Mouse (Mus musculus) G1E-ER4 (cell line): Measurements from ENCODE around the gene G3bp1. TPM values are rescaled to one million over a fixed set of nuclear protein-coding genes. Genes with fewer than 3 reads are reported as not detected.

Experiments used
- GATA1 ChIP-seq: IDR thresholded peaks from one replicate; pipeline ENCODE4 v1.8.0; 2012; ENCODE audit warnings: low read length, inconsistent platforms
- polyA plus RNA-seq: library from polyadenylated mRNA; stranded (reverse); fragments of >175 nt; gene quantifications from 2 replicates; pipeline ENCODE4 v1.2.3, GENCODE M21; 2012

G3bp1 gene
- polyA plus RNA-seq, 1 experiment: 368 TPM

- no peak for TF ChIP-seq GATA1
Measured at GRCm38 (mm10) chr11:55501955-55502531, 32.6 kb downstream of the G3bp1 start.

GRCm38 (mm10) chr11:55502886-55503285 is 33.4 kb downstream of the G3bp1 start:
- TF ChIP-seq GATA1: no peak

- no peak for TF ChIP-seq GATA1
Measured at GRCm38 (mm10) chr11:55505485-55505884, 36.0 kb downstream of the G3bp1 start.

GRCm38 (mm10) chr11:55511374-55511773 is 41.9 kb downstream of the G3bp1 start:
- TF ChIP-seq GATA1: no peak

GRCm38 (mm10) chr11:55517666-55518065 is 48.2 kb downstream of the G3bp1 start:
- no peak for TF ChIP-seq GATA1

- TF ChIP-seq GATA1: no peak
Measured at GRCm38 (mm10) chr11:55518806-55519674, 49.6 kb downstream of the G3bp1 start.

GRCm38 (mm10) chr11:55530741-55531140 is 61.3 kb downstream of the G3bp1 start:
- TF ChIP-seq GATA1: no peak

GRCm38 (mm10) chr11:55533378-55533777 is 63.9 kb downstream of the G3bp1 start:
- no peak for TF ChIP-seq GATA1

- no peak for TF ChIP-seq GATA1
Measured at GRCm38 (mm10) chr11:55534766-55535165, 65.3 kb downstream of the G3bp1 start.

- no peak for TF ChIP-seq GATA1
Measured at GRCm38 (mm10) chr11:55542128-55542527, 72.6 kb downstream of the G3bp1 start.

GRCm38 (mm10) chr11:55542671-55543070 is 73.2 kb downstream of the G3bp1 start:
- no peak for TF ChIP-seq GATA1

GRCm38 (mm10) chr11:55545690-55546089 is 76.2 kb downstream of the G3bp1 start:
- no peak for TF ChIP-seq GATA1

Other genes with a start within 250 kb of the G3bp1 start
- gene Fat2, start 133.1 kb upstream of the G3bp1 start, polyA plus RNA-seq: not detected in 2 replicates
- gene Sparc, start 46.5 kb upstream of the G3bp1 start, polyA plus RNA-seq: not detected in 2 replicates
- 18.5 and 132 TPM in 2 replicates for gene Atox1, start 8.4 kb upstream of the G3bp1 start, polyA plus RNA-seq
- not detected in 2 replicates for gene Glra1, start 138.5 kb downstream of the G3bp1 start, polyA plus RNA-seq